Mouse (Mus musculus): ENCODE measurements around the gene Gpatch3.

GRCm38 (mm10) chr4:133605330-133605729, 30.8 kb downstream of the Gpatch3 start:
- TF ChIP-seq CTCF (IDR thresholded peaks at IDR 0.05; ENCODE audit: low read depth, low read length) (no peak), POLR2A (IDR thresholded peaks at IDR 0.05; ENCODE audit: borderline replicate concordance, low read depth, low read length) (no peak)
